In genomic region chr1:121451009-121451408, GRCm38 (mm10) we compare ENCODE assay signal across 18 mouse cellular contexts.
"Had no signal": no experiment of that assay in that cellular context is flagged by ENCODE, and none has a peak within 500 bp of the region (broad histone marks: within the 10 kb centered on the region; RNA-seq: fewer than 3 reads in every experiment).

No protein-coding gene starts in this region.

- H3K9me3 ChIP-seq: kidney, embryonic 15.5 days; liver, embryonic 13.5 days; midbrain, embryonic 15.5 days; neural tube, embryonic 13.5 days; stomach, embryonic 15.5 days had no signal

- H3K27me3 ChIP-seq: kidney, embryonic 15.5 days; liver, embryonic 13.5 days; midbrain, embryonic 15.5 days; neural tube, embryonic 13.5 days; stomach, embryonic 15.5 days had no signal

- H3K9ac ChIP-seq: kidney, embryonic 15.5 days; liver, embryonic 13.5 days; midbrain, embryonic 15.5 days; neural tube, embryonic 13.5 days; stomach, embryonic 15.5 days had no signal

- H3K4me1 ChIP-seq: liver, embryonic 13.5 days; midbrain, embryonic 15.5 days had no signal

- ATAC-seq: midbrain, embryonic 15.5 days had no signal

- H3K4me3 ChIP-seq: kidney, embryonic 15.5 days; left cerebral cortex, adult 2 months; liver, embryonic 13.5 days; midbrain, embryonic 15.5 days; myocyte; neural tube, embryonic 13.5 days; stomach, embryonic 15.5 days had no signal

- H3K27ac ChIP-seq: kidney, embryonic 15.5 days; left cerebral cortex, adult 2 months; liver, embryonic 13.5 days; midbrain, embryonic 15.5 days; neural tube, embryonic 13.5 days; stomach, embryonic 15.5 days had no signal

- H3K4me2 ChIP-seq: kidney, embryonic 15.5 days; liver, embryonic 13.5 days; midbrain, embryonic 11.5 days; midbrain, embryonic 15.5 days; neural tube, embryonic 13.5 days; stomach, embryonic 15.5 days had no signal

- DNase-seq: kidney, adult 8-10 months; kidney, postnatal 10 days; kidney, postnatal 36 days; layer of hippocampus, postnatal 36 days; liver, embryonic 13.5 days; lung, adult 2 months; lung, postnatal 14 days; lung, postnatal 4 days; retina, postnatal 1 day; right cerebral cortex, postnatal 4 days; thymus, postnatal 36 days had no signal
